Mouse (Mus musculus) liver, embryonic 11.5 days (tissue): ENCODE results near the gene Tmem217. TPM values are rescaled to one million over a fixed set of nuclear protein-coding genes. Genes with fewer than 3 reads are reported as not detected.

Source experiments
- ATAC-seq: fragments of 200-750 bp; cut with Nextera tagmentation; replicated peaks from 2 replicates; pipeline ENCODE4 v1.8.0; 2017; ENCODE audit warnings: moderate number of reproducible peaks, mild to moderate bottlenecking, moderate TSS enrichment, moderate library complexity; ENCODE audit not compliant: low FRiP score
- DNase-seq: peaks from one replicate; pipeline ENCODE4 v3.0.0-alpha.2; 2017; ENCODE audit warnings: low spot score
- H3K27ac ChIP-seq: fragments of 300-500 bp; sonication (generic); 2 replicates; pipeline ENCODE4 v1.5.1; 2014; ENCODE audit warnings: mild to moderate bottlenecking, low read depth, low read length, control low read depth
- H3K27me3 ChIP-seq: fragments of 300-500 bp; sonication (generic); replicated peaks from 2 replicates; pipeline ENCODE4 v1.6.1; 2014; ENCODE audit warnings: low read length, mixed read lengths; ENCODE audit not compliant: control insufficient read depth, insufficient read depth
- H3K36me3 ChIP-seq: fragments of 300-500 bp; sonication (generic); 2 replicates; pipeline ENCODE4 v1.6.1; 2014; ENCODE audit warnings: mild to moderate bottlenecking, low read length, moderate library complexity, mixed read lengths; ENCODE audit not compliant: control insufficient read depth, insufficient read depth
- H3K4me1 ChIP-seq: fragments of 300-500 bp; sonication (generic); replicated peaks from 2 replicates; pipeline ENCODE4 v1.6.1; 2014; ENCODE audit warnings: low read length, mixed read lengths; ENCODE audit not compliant: control insufficient read depth, insufficient read depth
- H3K4me2 ChIP-seq: fragments of 300-500 bp; sonication (generic); 2 replicates; pipeline ENCODE4 v1.6.1; 2014; ENCODE audit warnings: mild to moderate bottlenecking, control low read depth, moderate library complexity
- H3K4me3 ChIP-seq: fragments of 300-500 bp; sonication (generic); 2 replicates; pipeline ENCODE4 v1.5.1; 2014; ENCODE audit warnings: low read depth, low read length, control low read depth
- H3K9ac ChIP-seq: fragments of 300-500 bp; sonication (generic); 2 replicates; pipeline ENCODE4 v1.6.1; 2014; ENCODE audit warnings: low read depth, low read length, control low read depth
- H3K9me3 ChIP-seq: fragments of 300-500 bp; sonication (generic); 2 replicates; pipeline ENCODE4 v1.6.1; 2016; ENCODE audit warnings: low read length, inconsistent platforms, mixed read lengths; ENCODE audit not compliant: control insufficient read depth
- WGBS: fragments of 180-500 bp; shearing (Covaris S2); extraction: QIAGEN DNeasy Blood & Tissue Kit; methylation state at CpG from one replicate; pipeline ENCODE4 v1.1.7; 2014; 5-methylcytosine and 5-hydroxymethylcytosine counted together
- polyA plus RNA-seq: library from polyadenylated mRNA; unstranded; fragments of >200 nt; fragmentation: Nextera tagmentation; extraction: Ambion mirVana; gene quantifications from 2 replicates; pipeline ENCODE4 v1.2.1, GENCODE M21; 2014

The Tmem217 gene
- polyA plus RNA-seq, 1 experiment from 2014 or later, result 0.52 TPM

DNA sequence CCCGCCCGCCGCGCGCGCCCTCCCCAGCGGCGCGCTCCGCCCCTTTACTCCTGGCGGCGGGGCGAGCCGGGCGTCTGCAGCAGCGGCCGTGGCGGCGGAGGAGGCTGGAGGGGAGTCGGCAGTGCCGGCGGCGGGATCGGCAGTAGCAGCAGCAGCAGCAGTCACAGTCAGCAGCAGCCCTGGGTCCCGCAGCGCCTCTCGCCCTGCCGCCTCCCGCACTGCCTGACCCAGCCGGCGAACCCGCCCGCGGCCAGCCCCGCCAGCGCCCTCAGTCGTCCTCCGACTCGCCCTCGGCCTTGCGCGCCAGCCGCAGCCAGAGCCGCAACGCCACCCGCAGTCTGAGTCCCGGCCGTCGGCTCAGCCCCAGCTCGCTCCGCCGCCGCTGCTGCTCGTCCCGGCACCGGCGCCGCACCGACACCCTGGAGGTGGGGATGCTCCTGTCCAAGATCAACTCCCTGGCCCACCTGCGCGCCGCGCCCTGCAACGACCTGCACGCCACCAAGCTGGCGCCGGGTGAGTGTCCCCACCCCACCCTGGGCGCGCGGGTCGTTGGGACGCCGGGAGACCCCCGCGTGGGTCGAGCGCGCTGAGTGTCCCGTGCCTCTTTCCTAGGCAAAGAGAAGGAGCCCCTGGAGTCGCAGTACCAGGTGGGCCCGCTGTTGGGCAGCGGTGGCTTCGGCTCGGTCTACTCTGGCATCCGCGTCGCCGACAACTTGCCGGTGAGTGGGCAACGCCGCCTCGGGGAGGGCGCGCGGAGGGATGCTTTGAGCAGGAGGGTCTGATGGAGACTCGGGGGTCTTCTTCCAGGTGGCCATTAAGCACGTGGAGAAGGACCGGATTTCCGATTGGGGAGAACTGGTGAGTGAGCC is 61.2 kb downstream of the Tmem217 start, which contains the start of gene Pim1:
Gene Pim1, plus strand, starts transcription at position 41 of the 869 bp plus-strand sequence.
- no peak; the same call in 1 of the 2 replicates for ATAC-seq
- H3K27ac ChIP-seq, result peak within 1 kb of the TSS; percentile 89
- no peaks in the 10 kb centered on the region for H3K27me3 ChIP-seq
- H3K9me3 ChIP-seq, result no peaks in the 10 kb centered on the region
- peaks cover 18% of the 10 kb centered on the region for H3K36me3 ChIP-seq
- DNase-seq, result peak; percentile 80
- peak within 1 kb of the TSS; percentile 95 for H3K4me2 ChIP-seq
- H3K4me3 ChIP-seq, result peak within 1 kb of the TSS; percentile 85
- WGBS, result under 1% methylated on average over 95 of the region's 99 CpGs
- H3K9ac ChIP-seq, result peak within 1 kb of the TSS; percentile 99
- H3K4me1 ChIP-seq, result peaks cover 40% of the 10 kb centered on the region

DNA sequence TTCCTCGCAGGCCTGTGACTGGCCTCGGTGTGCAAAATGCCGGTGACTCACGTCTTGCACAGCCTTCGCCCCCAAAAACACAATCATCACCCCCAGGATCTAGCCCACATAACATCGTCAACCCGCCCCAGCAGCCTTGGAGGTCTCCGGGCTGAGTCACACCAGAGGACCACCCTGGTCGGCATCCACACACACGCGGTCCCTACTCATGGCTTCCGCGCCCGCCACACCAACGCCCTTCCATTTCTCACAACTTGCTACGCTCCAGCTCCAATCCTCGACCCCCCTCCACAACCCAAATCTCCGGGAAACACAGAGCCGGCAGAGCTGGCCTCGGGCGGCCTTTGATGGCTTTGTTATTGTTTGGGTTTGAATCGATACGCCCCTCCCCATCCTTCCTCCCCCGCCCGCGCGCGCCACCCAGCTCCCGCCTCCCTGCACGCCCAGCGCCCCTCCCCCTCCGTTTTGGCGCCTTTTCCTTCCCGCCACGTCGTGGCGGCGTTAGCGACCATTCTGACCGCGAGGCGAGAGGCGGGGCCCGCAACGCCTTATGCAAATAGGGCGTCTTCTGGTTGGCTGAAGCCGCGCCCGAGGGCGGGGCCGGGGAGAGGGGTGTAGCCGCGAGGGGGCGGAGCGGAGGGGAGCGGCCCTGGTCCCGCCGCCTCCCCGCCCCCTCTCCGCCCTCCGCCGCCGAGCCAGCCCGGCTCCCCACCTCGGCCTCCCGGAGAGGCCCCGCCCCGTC is 62.0 kb downstream of the Tmem217 start:
- DNase-seq (peak; percentile 100), ATAC-seq (peak; percentile 85)
- H3K4me3 ChIP-seq, result peak overlapping the region; percentile 85
- peak overlapping the region; percentile 99 for H3K9ac ChIP-seq
- H3K27ac ChIP-seq, result peak overlapping the region; percentile 89
- H3K4me2 ChIP-seq, result peak overlapping the region; percentile 95
- H3K27me3 ChIP-seq, result no peaks in the 10 kb centered on the region
- H3K36me3 ChIP-seq, result peaks cover 18% of the 10 kb centered on the region
- H3K9me3 ChIP-seq, result no peaks in the 10 kb centered on the region
- H3K4me1 ChIP-seq, result peaks cover 44% of the 10 kb centered on the region
- under 1% methylated on average over 53 of the region's 68 CpGs for WGBS

DNA sequence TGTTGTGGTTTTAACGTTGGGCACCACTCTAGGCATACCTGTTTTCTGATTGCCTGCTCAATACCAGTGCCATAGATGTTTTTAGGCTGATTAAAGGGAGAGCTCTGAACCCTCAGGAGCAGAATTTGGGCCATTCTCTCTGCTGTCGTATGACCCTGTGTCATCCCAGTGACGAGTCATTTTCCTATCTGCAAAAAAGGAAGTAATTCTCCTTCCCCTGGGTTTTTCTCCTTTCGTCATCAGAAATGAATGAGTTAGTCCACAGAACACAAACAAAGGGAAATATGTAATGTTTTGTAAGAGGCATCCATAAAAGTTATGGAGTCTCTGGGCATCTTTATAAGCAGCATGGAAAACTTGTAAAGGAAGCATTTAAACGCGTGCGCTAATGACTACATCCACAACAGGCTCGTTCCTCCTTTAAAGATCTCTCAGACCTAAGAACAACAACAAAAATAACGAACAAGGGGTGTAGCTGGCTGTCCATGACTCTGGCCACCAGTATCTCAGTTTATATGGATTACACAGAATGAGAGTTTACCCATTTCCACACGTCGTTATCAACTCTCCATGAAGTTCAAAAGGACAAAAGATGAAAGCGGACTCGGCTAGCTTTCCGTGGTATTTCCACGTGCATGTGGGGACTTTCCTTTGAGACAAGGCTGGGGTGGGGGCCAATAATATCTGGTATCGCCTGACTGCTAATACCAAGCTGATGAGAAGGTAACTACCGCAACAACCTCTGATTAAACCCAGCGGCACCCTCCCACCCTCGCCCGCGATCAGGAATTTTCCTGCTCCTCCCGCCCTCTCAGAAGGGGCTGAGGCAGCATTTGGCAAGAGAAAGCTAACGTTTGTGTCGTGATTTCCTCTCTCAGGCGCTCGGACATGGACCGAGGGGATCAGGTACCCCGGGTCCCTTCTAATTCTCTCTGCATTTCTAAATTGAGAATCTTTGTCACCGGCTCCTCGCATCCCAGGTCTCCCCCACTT is 62.9 kb downstream of the Tmem217 start:
- DNase-seq (no peak), ATAC-seq (no peak)
- peaks cover 12% of the 10 kb centered on the region for H3K36me3 ChIP-seq
- H3K27ac ChIP-seq, result peak overlapping the region; percentile 89
- H3K9me3 ChIP-seq, result no peaks in the 10 kb centered on the region
- H3K4me1 ChIP-seq, result peaks cover 39% of the 10 kb centered on the region
- H3K9ac ChIP-seq, result peak overlapping the region; percentile 84
- H3K27me3 ChIP-seq, result no peaks in the 10 kb centered on the region
- H3K4me3 ChIP-seq, result peak overlapping the region; percentile 85
- peak overlapping the region; percentile 95 for H3K4me2 ChIP-seq
- WGBS, result 5% methylated on average over 30 of the region's 30 CpGs

DNA sequence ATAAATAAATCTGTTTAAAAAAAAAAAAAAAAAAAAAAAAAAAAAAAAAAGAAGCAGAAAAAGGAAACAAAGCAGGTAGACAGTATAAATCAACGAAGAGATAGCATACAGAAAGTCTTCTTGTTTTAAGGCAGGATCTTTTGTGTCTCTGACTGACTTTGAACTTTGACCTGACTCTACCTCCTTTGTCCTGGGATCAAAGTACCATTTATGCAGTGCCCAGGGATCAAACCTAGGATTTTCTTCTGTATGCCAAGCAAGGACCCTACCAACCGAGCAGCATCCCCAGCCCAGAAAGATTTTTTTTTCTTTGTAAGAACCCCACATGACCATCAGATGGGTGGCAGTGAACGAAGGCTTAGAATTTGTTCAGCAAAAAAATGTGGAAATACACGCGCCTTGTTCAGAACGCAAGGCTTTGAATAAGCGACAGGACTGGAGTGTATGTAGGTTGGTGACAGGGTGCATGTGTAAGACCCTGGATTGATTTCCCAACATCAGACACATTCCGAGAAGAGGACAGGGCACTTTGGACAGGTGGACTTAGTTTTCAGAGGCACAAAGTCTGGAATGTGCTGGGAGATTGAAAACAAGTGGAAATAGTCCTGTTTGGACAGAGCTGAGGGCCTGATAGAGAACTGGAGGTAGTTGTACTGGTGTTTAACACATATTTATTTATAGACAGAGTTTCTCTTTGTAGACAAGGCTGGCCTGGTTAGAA is 63.8 kb downstream of the Tmem217 start:
- DNase-seq, result no peak
- Histone ChIP-seq H3K27me3 (no peaks in the 10 kb centered on the region), H3K4me1 (peaks cover 32% of the 10 kb centered on the region), H3K36me3 (peaks cover 4% of the 10 kb centered on the region; the same call in 1 of the 2 replicates), H3K4me3 (no peak overlapping the region), H3K9ac (peak overlapping the region; percentile 84; the same call in 1 of the 2 replicates), H3K9me3 (no peaks in the 10 kb centered on the region), H3K4me2 (peak overlapping the region; percentile 95), H3K27ac (peak overlapping the region; percentile 89)
- WGBS, result 77% methylated on average over 8 of the region's 8 CpGs
- ATAC-seq, result no peak

DNA sequence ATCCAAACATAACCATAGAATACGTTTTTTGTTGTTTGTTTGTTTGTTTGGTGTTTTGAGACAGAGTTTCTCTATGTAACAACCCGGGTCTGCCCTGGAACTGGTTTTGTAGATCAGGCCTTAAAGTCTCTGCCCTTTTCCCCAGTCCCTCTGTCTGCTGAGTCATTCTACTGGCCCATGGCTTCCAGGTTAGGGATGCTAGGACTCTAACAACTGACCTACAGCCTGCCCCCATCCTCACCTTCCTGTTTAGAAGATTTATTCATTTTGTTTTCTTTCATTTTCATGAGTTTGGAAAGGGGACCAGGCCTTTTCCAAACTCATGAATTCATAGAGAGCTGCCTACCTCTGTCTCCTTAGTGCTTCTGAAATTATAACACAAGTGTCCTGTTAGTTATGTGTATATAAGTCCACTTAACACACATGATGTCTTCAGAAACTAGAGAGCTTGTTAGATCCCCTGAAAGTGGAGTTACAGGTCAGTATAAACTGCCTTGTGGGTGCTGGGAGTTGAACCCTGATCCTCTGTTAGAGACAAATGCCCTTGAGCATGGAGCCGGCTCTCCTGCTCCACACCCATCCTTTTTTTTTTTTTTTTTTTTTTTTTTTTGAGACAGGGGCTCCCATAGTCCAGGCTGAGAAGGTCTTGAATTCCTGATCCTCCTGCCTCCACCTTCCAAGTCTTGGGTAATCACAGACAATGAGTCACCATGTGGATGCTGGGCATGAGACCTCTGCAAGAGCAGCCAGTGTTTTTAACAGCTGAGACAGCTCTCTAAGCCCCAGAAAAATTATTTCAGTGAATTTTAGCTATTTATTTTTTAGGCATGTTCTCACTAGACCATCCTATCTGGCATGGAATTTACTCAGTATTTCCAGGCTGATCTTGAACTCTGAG is 66.6 kb downstream of the Tmem217 start:
- peaks cover 30% of the 10 kb centered on the region for H3K4me1 ChIP-seq
- H3K27ac ChIP-seq, result no peak overlapping the region
- WGBS, result 58% methylated on average over 3 of the region's 3 CpGs

DNA sequence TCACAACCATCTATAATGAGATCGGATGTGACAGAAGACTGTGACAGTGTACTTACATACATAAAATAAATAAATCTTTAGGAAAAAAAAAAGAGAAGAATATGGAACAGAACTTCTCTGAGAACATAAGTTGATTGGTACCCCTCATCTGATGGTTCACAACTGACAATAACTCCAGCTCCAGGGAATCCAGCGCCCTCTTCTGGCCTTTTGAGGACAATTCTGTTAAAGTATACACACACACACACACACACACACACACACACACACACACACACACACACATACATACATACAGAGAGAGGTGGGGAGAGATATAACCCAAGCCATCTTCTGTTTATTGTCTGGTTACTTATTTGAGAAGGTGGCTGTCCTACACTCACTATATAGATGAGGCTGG is 67.8 kb downstream of the Tmem217 start:
- 93% methylated on average over 2 of the region's 2 CpGs for WGBS
- H3K9ac ChIP-seq, result no peak overlapping the region
- peaks cover 30% of the 10 kb centered on the region for H3K4me1 ChIP-seq
- no peaks in the 10 kb centered on the region for H3K36me3 ChIP-seq
- 0 out of 2 replicates have a peak, but pooled peaks cover 4% of the 10 kb centered on the region for H3K9me3 ChIP-seq
- no peak for DNase-seq
- no peak overlapping the region for H3K4me2 ChIP-seq
- ATAC-seq, result no peak
- no peak overlapping the region for H3K27ac ChIP-seq
- H3K4me3 ChIP-seq, result no peak overlapping the region
- H3K27me3 ChIP-seq, result no peaks in the 10 kb centered on the region

More for the DNA sequence above, 66.6 kb downstream of the Tmem217 start:
- DNase-seq (no peak), ATAC-seq (no peak)
- no peaks in the 10 kb centered on the region for H3K36me3 ChIP-seq
- H3K4me2 ChIP-seq, result no peak overlapping the region
- no peak overlapping the region for H3K9ac ChIP-seq
- no peaks in the 10 kb centered on the region for H3K27me3 ChIP-seq
- no peak overlapping the region for H3K4me3 ChIP-seq
- 0 out of 2 replicates have a peak, but pooled peaks cover 4% of the 10 kb centered on the region for H3K9me3 ChIP-seq

DNA sequence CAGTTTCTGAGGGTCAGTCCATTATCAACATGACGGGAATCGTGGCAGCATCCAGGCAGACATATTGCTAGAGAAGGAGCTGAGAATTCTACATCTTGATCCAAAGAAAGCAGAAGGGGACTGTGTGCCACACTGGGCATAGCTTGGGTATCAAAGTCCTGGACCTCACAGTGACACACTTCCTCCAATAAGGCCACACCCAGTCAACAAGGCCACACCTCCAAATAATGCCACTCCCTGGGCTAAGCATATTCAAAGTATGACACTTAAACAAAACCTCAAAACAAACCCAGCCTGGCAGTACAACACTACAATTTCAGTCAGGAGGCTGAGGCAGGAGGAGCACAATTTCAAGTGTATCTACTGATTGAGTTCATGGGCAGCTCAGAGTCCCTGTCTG is 68.9 kb downstream of the Tmem217 start:
- 95% methylated on average over 2 of the region's 2 CpGs for WGBS
- no peak overlapping the region for H3K4me2 ChIP-seq
- no peak overlapping the region for H3K9ac ChIP-seq
- 0 out of 2 replicates have a peak, but pooled peaks cover 4% of the 10 kb centered on the region for H3K9me3 ChIP-seq
- DNase-seq (no peak), ATAC-seq (no peak)
- H3K27me3 ChIP-seq, result no peaks in the 10 kb centered on the region
- H3K4me1 ChIP-seq, result peaks cover 21% of the 10 kb centered on the region
- H3K36me3 ChIP-seq, result no peaks in the 10 kb centered on the region
- H3K4me3 ChIP-seq, result no peak overlapping the region
- no peak overlapping the region for H3K27ac ChIP-seq
